Mouse (Mus musculus): Measurements from ENCODE around the gene Pign. TPM values are rescaled to one million over a fixed set of nuclear protein-coding genes. Genes with fewer than 3 reads are reported as not detected.
A peak's percentile ranks its signal among the peaks of the same experiment; 100 is the strongest.

The Pign gene
- total and polyA plus RNA-seq, 3 experiments, result 27.1 to 59.0 (median 36.1) TPM

DNA sequence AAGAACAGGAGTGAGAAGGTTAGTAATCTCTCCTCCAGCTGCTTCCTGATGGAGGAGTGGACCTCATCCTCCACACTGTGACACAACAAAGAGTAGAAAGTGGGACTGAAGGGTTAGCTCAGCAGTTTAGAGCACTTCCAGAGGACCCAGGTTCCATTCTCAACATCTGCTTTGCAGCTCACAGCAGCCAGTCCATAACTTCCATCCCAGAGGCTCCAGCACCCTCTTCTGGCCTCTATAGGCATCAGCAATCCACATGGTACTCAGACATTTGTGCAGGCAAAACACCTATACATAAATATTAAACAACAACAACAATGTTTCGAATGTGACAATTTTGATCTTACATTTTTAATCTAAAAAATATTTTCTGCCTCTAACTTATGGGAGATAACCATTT is 17.1 kb upstream of the Pign start:
- Histone ChIP-seq H3K9ac (ENCODE audit: control insufficient read depth, low read depth, low read length, poor library complexity, severe bottlenecking) (no peak overlapping the region), H3K36me3 (ENCODE audit: control insufficient read depth in 1 of 2, insufficient read depth in 2 of 2, low read length in 2 of 2) (peaks cover 8 to 13% of the 10 kb centered on the region in 2 experiments), H3K4me3 (ENCODE audit: control insufficient read depth in 1 of 2, insufficient read depth in 1 of 2, low read depth in 2 of 2, low read length in 2 of 2) (no peak overlapping the region), H3K27ac (ENCODE audit: control insufficient read depth, low read depth, low read length) (no peak overlapping the region), H3K79me2 (ENCODE audit: control insufficient read depth, insufficient read depth, low read length, poor library complexity) (peaks cover 9% of the 10 kb centered on the region), H3K4me1 (ENCODE audit: control insufficient read depth in 1 of 2, insufficient read depth in 2 of 2, low read length in 2 of 2) (peaks cover 0 to 3% of the 10 kb centered on the region in 2 experiments; a peak in 2 of 4 replicates), H3K9me3 (replicated peaks; ENCODE audit: insufficient read depth, low read length) (no peaks in the 10 kb centered on the region), H3K27me3 (ENCODE audit: control insufficient read depth in 1 of 2, insufficient read depth in 2 of 2, low read length in 2 of 2) (no peaks in the 10 kb centered on the region)
- peak; percentile 69 for DNase-seq (ENCODE audit: low read depth, low spot score)
- no peak for TF ChIP-seq ZMIZ1 (IDR thresholded peaks at IDR 0.05; ENCODE audit: low read depth, low read length)
- peak; percentile 68 for TF ChIP-seq RAD21 (IDR thresholded peaks at IDR 0.05; ENCODE audit: low read depth, low read length)
- TF ChIP-seq ZC3H11A (IDR thresholded peaks at IDR 0.05; ENCODE audit: low read depth, low read length), result 0 out of 2 replicates have a peak, but pooled peaks have one; percentile 21
- TF ChIP-seq MEF2A (IDR thresholded peaks at IDR 0.05; ENCODE audit: extremely low read depth, insufficient replicate concordance, low read depth, low read length, poor library complexity, severe bottlenecking), result no peak
- no peak for TF ChIP-seq ETS1 (IDR thresholded peaks at IDR 0.05; ENCODE audit: low read depth, low read length)
- no peak for TF ChIP-seq RCOR1 (IDR thresholded peaks at IDR 0.05; ENCODE audit: low read depth, low read length)
- peak; percentile 64 for TF ChIP-seq SMC3 (IDR thresholded peaks at IDR 0.05; ENCODE audit: low read depth, low read length)
- TF ChIP-seq CTCF (IDR thresholded peaks at IDR 0.05 in 2 of 3, conservative IDR thresholded peaks at IDR 0.05 in 1 of 3; ENCODE audit: control insufficient read depth in 1 of 3, insufficient read depth in 1 of 3, low read depth in 2 of 3, low read length in 3 of 3, poor library complexity in 1 of 3, severe bottlenecking in 1 of 3), result peak; percentile 52 to 71 (median 63)
- TF ChIP-seq MYC (IDR thresholded peaks at IDR 0.05; ENCODE audit: low read depth, low read length), result 0 out of 2 replicates have a peak, but pooled peaks have one; percentile 52

DNA sequence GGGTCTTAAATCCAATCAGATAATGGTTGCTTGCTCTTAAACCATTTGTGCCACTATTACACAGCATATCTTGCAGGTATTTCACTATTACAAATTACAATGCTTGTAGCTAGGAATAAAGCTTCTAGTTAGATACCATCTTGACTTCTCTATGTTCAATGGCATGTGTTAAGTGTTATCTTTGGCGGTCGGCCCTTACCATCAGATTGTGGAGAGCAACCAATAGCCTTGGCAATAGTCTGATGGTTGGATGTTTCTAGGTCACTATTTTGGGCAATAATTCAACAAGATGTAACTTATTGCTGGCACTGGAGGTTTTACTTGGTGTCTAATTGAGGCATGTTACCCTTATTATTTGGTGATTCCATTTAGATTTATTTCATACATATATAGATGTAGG is 11.3 kb upstream of the Pign start:
- Histone ChIP-seq H3K36me3 (ENCODE audit: control insufficient read depth in 1 of 2, insufficient read depth in 2 of 2, low read length in 2 of 2) (peaks cover 7 to 30% of the 10 kb centered on the region in 2 experiments), H3K4me3 (ENCODE audit: control insufficient read depth in 1 of 2, insufficient read depth in 1 of 2, low read depth in 2 of 2, low read length in 2 of 2) (no peak overlapping the region), H3K79me2 (ENCODE audit: control insufficient read depth, insufficient read depth, low read length, poor library complexity) (peaks cover 35% of the 10 kb centered on the region), H3K4me1 (ENCODE audit: control insufficient read depth in 1 of 2, insufficient read depth in 2 of 2, low read length in 2 of 2) (peaks cover 3 to 8% of the 10 kb centered on the region in 2 experiments), H3K27me3 (ENCODE audit: control insufficient read depth in 1 of 2, insufficient read depth in 2 of 2, low read length in 2 of 2) (no peaks in the 10 kb centered on the region), H3K27ac (ENCODE audit: control insufficient read depth, low read depth, low read length) (no peak overlapping the region), H3K9me3 (replicated peaks; ENCODE audit: insufficient read depth, low read length) (no peaks in the 10 kb centered on the region), H3K9ac (ENCODE audit: control insufficient read depth, low read depth, low read length, poor library complexity, severe bottlenecking) (no peak overlapping the region)
- DNase-seq (ENCODE audit: low read depth, low spot score), result no peak
- TF ChIP-seq GABPA (IDR thresholded peaks at IDR 0.05; ENCODE audit: low read depth, low read length), result no peak
- no peak for TF ChIP-seq JUND (IDR thresholded peaks at IDR 0.05; ENCODE audit: low read depth, low read length)
- no peak for TF ChIP-seq HCFC1 (IDR thresholded peaks at IDR 0.05; ENCODE audit: low read depth, low read length)
- TF ChIP-seq POLR2A (IDR thresholded peaks at IDR 0.05; ENCODE audit: control insufficient read depth in 1 of 2, insufficient read depth in 1 of 2, low read depth in 1 of 2, low read length in 2 of 2, poor library complexity in 1 of 2), result no peak
- no peak for TF ChIP-seq RAD21 (IDR thresholded peaks at IDR 0.05; ENCODE audit: low read depth, low read length)
- no peak for TF ChIP-seq GATA1 (IDR thresholded peaks at IDR 0.05; ENCODE audit: low read depth, low read length)
- TF ChIP-seq ETS1 (IDR thresholded peaks at IDR 0.05; ENCODE audit: low read depth, low read length), result no peak
- no peak for TF ChIP-seq BHLHE40 (IDR thresholded peaks at IDR 0.05; ENCODE audit: borderline replicate concordance, low read depth, low read length)
- TF ChIP-seq E2F4 (IDR thresholded peaks at IDR 0.05; ENCODE audit: borderline replicate concordance, low read depth, low read length), result no peak
- no peak for TF ChIP-seq MYB (IDR thresholded peaks at IDR 0.05; ENCODE audit: low read depth, low read length)
- TF ChIP-seq MAFK (IDR thresholded peaks at IDR 0.05; ENCODE audit: borderline replicate concordance, low read depth, low read length), result no peak
- no peak for TF ChIP-seq CTCF (IDR thresholded peaks at IDR 0.05 in 2 of 3, conservative IDR thresholded peaks at IDR 0.05 in 1 of 3; ENCODE audit: control insufficient read depth in 1 of 3, insufficient read depth in 1 of 3, low read depth in 2 of 3, low read length in 3 of 3, poor library complexity in 1 of 3, severe bottlenecking in 1 of 3)
- no peak for TF ChIP-seq ZNF384 (IDR thresholded peaks at IDR 0.05; ENCODE audit: low read depth, low read length)
- no peak for TF ChIP-seq MAZ (IDR thresholded peaks at IDR 0.05; ENCODE audit: low read depth, low read length)
- no peak for TF ChIP-seq ZKSCAN1 (IDR thresholded peaks at IDR 0.05; ENCODE audit: low read depth, low read length)
- TF ChIP-seq KAT2A (conservative IDR thresholded peaks at IDR 0.05; ENCODE audit: low read depth, low read length), result no peak
- no peak for TF ChIP-seq CHD1 (IDR thresholded peaks at IDR 0.05; ENCODE audit: low read depth, low read length)
- TF ChIP-seq TCF12 (IDR thresholded peaks at IDR 0.05; ENCODE audit: low read depth, low read length), result no peak
- TF ChIP-seq TAL1 (IDR thresholded peaks at IDR 0.05; ENCODE audit: low read length), result no peak
- no peak for TF ChIP-seq EP300 (IDR thresholded peaks at IDR 0.05; ENCODE audit: low read depth in 1 of 2, low read length in 2 of 2)
